21 mouse cellular contexts compared by ENCODE assay signal in genomic region chr9:113524307-113524706, GRCm38 (mm10).
"Had no signal": no experiment of that assay in that cellular context is flagged by ENCODE, and none has a peak within 500 bp of the region (broad histone marks: within the 10 kb centered on the region; RNA-seq: fewer than 3 reads in every experiment).

No protein-coding gene starts in this region.

- H3K9me3 ChIP-seq: liver, embryonic 15.5 days; lung, embryonic 15.5 days; midbrain, embryonic 10.5 days; midbrain, embryonic 13.5 days had no signal

- DNase-seq: kidney, adult 2 months; kidney, postnatal 25 days; layer of hippocampus, adult 9-11 months; left cerebral cortex, postnatal 4 days; liver; lung, adult 18-20 months; lung, postnatal 10 days; lung, postnatal 36 days; right cerebral cortex, adult 18-20 months; thymus, adult 18-20 months; thymus, postnatal 36 days had no signal

- H3K27ac ChIP-seq: kidney, postnatal 0 days; layer of hippocampus, adult 2 months; limb, embryonic 13.5 days; liver, embryonic 12.5 days; liver, embryonic 15.5 days; lung, embryonic 15.5 days; midbrain, embryonic 10.5 days; midbrain, embryonic 13.5 days had no signal

- H3K4me1 ChIP-seq: liver, embryonic 12.5 days; liver, embryonic 15.5 days; lung, embryonic 15.5 days; megakaryocyte, embryonic 14.5 days had no signal

- H3K9ac ChIP-seq: limb, embryonic 13.5 days; liver, embryonic 12.5 days; liver, embryonic 15.5 days; lung, embryonic 15.5 days; midbrain, embryonic 13.5 days had no signal

- H3K27me3 ChIP-seq: limb, embryonic 13.5 days; liver, embryonic 12.5 days; liver, embryonic 15.5 days; lung, embryonic 15.5 days; megakaryocyte, embryonic 14.5 days; midbrain, embryonic 13.5 days had no signal

- H3K4me3 ChIP-seq: layer of hippocampus, adult 2 months; limb, embryonic 13.5 days; liver, embryonic 12.5 days; liver, embryonic 15.5 days; lung, embryonic 15.5 days; megakaryocyte, embryonic 14.5 days; midbrain, embryonic 10.5 days; midbrain, embryonic 13.5 days had no signal

- H3K4me2 ChIP-seq: limb, embryonic 13.5 days; liver, embryonic 12.5 days; liver, embryonic 15.5 days; lung, embryonic 15.5 days; midbrain, embryonic 13.5 days had no signal

- ATAC-seq: liver, embryonic 12.5 days; midbrain, embryonic 13.5 days; midbrain, embryonic 16.5 days had no signal

- H3K36me3 ChIP-seq: limb, embryonic 13.5 days; liver, embryonic 12.5 days; liver, embryonic 15.5 days; lung, embryonic 15.5 days; midbrain, embryonic 10.5 days; midbrain, embryonic 13.5 days had no signal
